Mouse (Mus musculus) megakaryocyte, embryonic 14.5 days (primary cell): ENCODE measurements around the gene Krtap3-3. TPM values are rescaled to one million over a fixed set of nuclear protein-coding genes. Genes with fewer than 3 reads are reported as not detected.
A peak's percentile ranks its signal among the peaks of the same experiment; 100 is the strongest.

Experiments used
- H3K27me3 ChIP-seq: replicated peaks from 2 replicates; pipeline ENCODE3; 2012; ENCODE audit warnings: inconsistent platforms
- H3K36me3 ChIP-seq: replicated peaks from 2 replicates; pipeline ENCODE3; 2012; ENCODE audit warnings: low read length, inconsistent platforms, mixed read lengths
- H3K4me1 ChIP-seq: 2 replicates; pipeline ENCODE4 v1.6.1; 2012; ENCODE audit warnings: inconsistent platforms
- H3K4me3 ChIP-seq: replicated peaks from 2 replicates; pipeline ENCODE3; 2012; ENCODE audit warnings: moderate library complexity, mild to moderate bottlenecking, inconsistent platforms
- H3K9me3 ChIP-seq: 2 replicates; pipeline ENCODE4 v1.6.1; 2012; ENCODE audit warnings: inconsistent platforms
- FLI1 ChIP-seq: IDR thresholded peaks from 2 replicates; pipeline ENCODE4 v1.6.1; 2012; ENCODE audit warnings: low read length, inconsistent platforms, mixed read lengths
- GATA1 ChIP-seq: IDR thresholded peaks from 3 replicates; pipeline ENCODE4 v1.6.1; 2012; ENCODE audit warnings: mixed read lengths, low read length, inconsistent platforms, borderline replicate concordance
- polyA plus RNA-seq: library from polyadenylated mRNA; stranded (reverse); fragments of >175 nt; gene quantifications from 2 replicates; pipeline ENCODE4 v1.2.3, GENCODE M21; 2012; ENCODE audit warnings: low replicate concordance; ENCODE audit not compliant: insufficient read depth

Gene Krtap3-3
- polyA plus RNA-seq, 1 experiment: not detected

DNA sequence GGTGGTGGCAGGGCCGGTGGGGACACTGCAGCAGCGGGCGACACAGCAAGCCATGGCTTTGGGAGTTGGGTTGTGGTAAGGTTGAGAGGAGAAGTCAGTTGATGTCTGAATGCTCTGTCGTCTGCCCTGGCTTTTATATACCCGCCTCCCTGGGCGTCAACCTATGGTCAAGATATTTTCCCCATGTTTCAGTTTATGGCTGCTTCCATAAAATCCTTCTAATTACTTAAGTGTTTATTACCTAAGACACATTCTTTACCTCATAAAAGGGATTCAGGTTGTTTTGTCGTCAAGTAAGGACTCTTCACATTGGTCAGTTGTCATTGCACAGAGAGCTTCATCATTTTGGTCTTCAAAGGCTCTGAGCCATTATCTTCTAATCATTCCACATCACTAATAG, 15.9 kb upstream of the Krtap3-3 start, which contains the start of gene Krtap3-1:
Krtap3-1 (minus strand) TSS at position 101 of the 400 bp plus-strand sequence.
- Histone ChIP-seq H3K4me3 (no peak within 1 kb of the TSS), H3K4me1 (no peaks in the 10 kb centered on the region), H3K9me3 (no peaks in the 10 kb centered on the region), H3K27me3 (no peaks in the 10 kb centered on the region), H3K36me3 (no peaks in the 10 kb centered on the region)
- TF ChIP-seq GATA1: no peak
- TF ChIP-seq FLI1: no peak

DNA sequence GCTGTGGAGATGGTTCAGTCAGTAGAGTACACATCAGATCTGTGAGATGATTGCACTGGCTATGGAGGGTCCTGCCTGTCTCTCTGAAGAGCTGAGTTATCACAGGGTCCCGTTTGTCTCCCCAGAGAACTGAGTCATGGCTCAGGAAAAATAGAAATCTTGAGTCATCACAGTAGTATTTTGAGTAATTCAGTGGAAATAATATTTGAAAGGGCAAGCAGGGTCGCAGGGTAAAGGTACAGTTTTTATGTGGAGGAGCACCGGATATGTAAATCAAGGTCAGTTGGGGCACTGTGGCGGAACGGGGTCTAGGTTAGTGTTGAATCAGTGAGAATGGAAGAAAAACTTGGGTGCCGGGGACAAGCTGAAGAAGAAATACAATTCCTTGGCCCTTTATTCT, 11.9 kb upstream of the Krtap3-3 start:
- no peaks in the 10 kb centered on the region for H3K36me3 ChIP-seq
- H3K9me3 ChIP-seq: no peaks in the 10 kb centered on the region
- H3K27me3 ChIP-seq: no peaks in the 10 kb centered on the region
- H3K4me1 ChIP-seq: no peaks in the 10 kb centered on the region
- H3K4me3 ChIP-seq: no peak overlapping the region
- TF ChIP-seq GATA1 (no peak), FLI1 (no peak)

DNA sequence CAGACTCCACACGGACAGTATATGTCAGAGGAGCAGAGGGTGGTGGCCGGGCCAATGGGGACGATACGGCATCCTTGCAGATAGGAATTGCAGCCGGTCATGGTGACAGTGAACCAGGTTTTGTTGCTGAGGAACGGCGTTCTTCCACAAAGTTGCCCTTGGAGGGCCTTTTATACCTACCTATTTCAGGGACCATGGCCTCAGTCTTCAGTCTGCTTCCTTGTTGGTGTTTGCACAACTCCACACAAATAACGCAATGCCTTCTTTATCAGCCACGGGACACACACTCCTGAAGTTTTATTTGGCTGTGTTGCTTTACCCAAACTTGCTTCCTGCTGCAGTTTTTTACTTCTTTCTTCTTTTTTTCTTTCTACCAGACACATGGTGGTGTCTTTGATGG, 8.7 kb upstream of the Krtap3-3 start, which contains the start of gene Gm11939:
Gm11939 (minus strand) TSS at position 101 of the 400 bp plus-strand sequence.
- H3K9me3 ChIP-seq: no peaks in the 10 kb centered on the region
- H3K36me3 ChIP-seq: no peaks in the 10 kb centered on the region
- H3K4me3 ChIP-seq: peak within 1 kb of the TSS; percentile 56
- H3K27me3 ChIP-seq: no peaks in the 10 kb centered on the region
- no peaks in the 10 kb centered on the region for H3K4me1 ChIP-seq
- TF ChIP-seq GATA1 (no peak), FLI1 (no peak)

DNA sequence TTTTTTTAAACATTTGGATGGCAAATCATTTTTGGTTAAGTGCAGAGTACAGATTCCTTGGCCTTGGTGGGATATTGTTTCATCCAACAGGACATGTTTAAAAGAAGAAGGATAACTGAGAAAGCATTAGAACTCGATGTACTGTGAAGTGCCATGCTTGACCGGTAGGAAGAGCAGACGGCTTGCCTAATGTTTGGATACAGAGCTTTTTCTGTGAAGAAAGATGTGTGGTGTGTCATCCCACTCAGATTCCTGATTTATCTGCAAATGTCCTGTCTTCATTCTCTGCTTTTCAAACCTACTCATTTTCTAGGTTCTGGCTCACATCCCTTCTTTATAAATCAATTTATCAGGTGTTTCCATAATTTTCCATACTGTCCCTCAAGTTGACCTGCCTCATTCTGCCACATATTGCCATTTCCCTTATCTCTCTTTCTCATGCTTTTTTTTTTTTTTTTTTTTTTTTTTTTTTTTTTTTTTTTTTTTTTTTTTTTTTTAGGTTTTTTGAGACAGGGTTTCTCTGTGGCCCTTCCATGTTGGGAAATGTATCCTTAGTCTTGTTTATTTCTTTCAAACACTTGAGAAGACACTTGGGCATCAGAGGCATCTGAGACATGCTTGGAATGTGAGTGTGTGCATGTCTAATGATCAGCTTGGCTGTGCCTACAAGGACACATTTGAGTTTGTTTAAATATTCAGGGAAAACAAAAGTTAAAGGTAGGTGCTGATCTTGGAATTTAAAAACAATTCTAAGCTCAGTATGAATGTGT, 7.5 kb upstream of the Krtap3-3 start:
- H3K36me3 ChIP-seq: no peaks in the 10 kb centered on the region
- no peak overlapping the region for H3K4me3 ChIP-seq
- no peak for TF ChIP-seq FLI1
- no peak for TF ChIP-seq GATA1
- no peaks in the 10 kb centered on the region for H3K27me3 ChIP-seq
- no peaks in the 10 kb centered on the region for H3K9me3 ChIP-seq
- no peaks in the 10 kb centered on the region for H3K4me1 ChIP-seq

DNA sequence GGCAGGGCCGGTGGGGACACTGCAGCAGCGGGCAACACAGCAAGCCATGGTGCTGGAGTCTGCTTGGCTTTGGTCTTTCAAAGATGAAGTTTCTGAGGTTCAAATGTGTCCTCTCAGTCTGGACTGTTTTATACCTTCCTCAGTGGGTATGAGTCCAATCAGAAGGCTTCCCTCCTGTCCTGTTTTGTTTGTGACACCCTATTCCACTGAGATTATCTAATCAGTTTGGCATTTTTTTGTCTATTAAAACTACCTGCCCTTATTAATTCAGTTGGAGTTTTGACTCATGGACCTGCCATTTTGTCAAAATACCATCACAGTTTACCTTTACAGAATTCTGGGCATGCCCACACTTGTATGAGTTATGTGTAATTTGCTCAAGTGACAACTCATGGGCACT, 6.1 kb upstream of the Krtap3-3 start, which contains the start of gene Krtap3-2:
Krtap3-2 (minus strand) TSS at position 101 of the 400 bp plus-strand sequence.
- no peak within 1 kb of the TSS for H3K4me3 ChIP-seq
- no peaks in the 10 kb centered on the region for H3K27me3 ChIP-seq
- H3K4me1 ChIP-seq: no peaks in the 10 kb centered on the region
- no peaks in the 10 kb centered on the region for H3K9me3 ChIP-seq
- no peaks in the 10 kb centered on the region for H3K36me3 ChIP-seq
- TF ChIP-seq GATA1 (no peak), FLI1 (no peak)

DNA sequence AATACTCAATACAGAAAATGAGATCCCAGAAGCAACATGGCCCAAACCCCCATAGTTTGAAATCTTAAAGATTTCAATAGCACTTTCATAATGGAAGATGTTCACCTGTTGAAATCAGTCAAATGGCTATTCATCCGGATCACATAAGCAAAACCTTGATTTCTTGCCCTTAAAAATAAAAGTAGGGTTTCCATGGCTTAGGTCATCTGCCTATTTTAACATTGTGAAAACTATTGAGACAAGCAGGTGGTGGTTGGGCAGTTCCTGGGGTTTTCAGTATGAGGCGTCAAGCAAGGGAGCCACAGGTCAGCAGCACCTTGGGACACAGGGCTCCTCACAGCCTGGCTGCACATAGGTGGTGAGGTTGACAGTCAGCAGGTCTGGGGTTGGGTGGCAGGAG, 5.5 kb upstream of the Krtap3-3 start:
- no peak for TF ChIP-seq GATA1
- no peak for TF ChIP-seq FLI1
- Histone ChIP-seq H3K4me1 (no peaks in the 10 kb centered on the region), H3K27me3 (no peaks in the 10 kb centered on the region), H3K36me3 (no peaks in the 10 kb centered on the region), H3K9me3 (no peaks in the 10 kb centered on the region), H3K4me3 (no peak overlapping the region)

DNA sequence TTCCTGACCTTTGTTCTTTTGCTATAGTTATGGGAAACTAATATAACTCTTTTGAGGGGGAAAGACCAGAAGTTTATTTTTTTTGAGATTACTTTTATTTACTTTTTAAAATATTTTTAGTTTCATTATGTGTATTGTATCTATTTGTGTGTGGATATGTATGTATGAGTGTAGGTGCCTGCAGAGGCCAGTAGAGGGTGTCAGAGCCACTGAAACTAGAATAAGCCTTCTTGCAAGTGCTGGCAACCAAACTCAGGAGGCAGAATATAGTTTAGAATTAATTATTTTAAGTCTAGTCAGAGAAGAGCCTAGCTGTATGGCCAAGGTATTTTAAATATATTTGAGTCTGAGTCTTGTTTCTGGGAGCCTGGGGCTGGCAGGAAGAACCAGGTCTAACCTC, 2.8 kb downstream of the Krtap3-3 start:
- TF ChIP-seq FLI1 (no peak), GATA1 (no peak)
- Histone ChIP-seq H3K4me3 (no peak overlapping the region), H3K36me3 (no peaks in the 10 kb centered on the region), H3K9me3 (no peaks in the 10 kb centered on the region), H3K27me3 (peaks cover under 1% of the 10 kb centered on the region), H3K4me1 (no peaks in the 10 kb centered on the region)

DNA sequence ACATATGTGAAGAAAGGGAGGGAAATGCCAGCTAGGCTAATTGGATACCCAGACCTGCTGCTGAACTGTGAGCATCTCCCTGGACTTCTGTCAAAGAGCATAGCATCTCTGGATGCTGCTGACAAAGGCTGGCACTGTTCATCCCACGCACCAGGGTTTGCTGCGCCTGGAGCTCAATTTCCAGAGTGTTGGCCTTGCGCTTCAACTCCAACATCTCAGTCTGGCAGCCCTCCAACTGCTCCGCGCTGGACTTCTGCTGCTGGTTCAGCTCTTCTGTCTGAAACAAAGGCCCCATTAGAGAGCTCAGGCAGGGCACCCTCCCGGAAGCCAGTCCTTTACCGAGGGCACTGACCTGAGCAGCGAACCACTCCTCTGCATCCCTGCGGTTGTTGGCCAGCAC, 10.9 kb downstream of the Krtap3-3 start:
- Histone ChIP-seq H3K27me3 (peaks cover 3% of the 10 kb centered on the region), H3K4me1 (no peaks in the 10 kb centered on the region), H3K9me3 (no peaks in the 10 kb centered on the region), H3K4me3 (no peak overlapping the region), H3K36me3 (no peaks in the 10 kb centered on the region)
- no peak for TF ChIP-seq FLI1
- no peak for TF ChIP-seq GATA1

DNA sequence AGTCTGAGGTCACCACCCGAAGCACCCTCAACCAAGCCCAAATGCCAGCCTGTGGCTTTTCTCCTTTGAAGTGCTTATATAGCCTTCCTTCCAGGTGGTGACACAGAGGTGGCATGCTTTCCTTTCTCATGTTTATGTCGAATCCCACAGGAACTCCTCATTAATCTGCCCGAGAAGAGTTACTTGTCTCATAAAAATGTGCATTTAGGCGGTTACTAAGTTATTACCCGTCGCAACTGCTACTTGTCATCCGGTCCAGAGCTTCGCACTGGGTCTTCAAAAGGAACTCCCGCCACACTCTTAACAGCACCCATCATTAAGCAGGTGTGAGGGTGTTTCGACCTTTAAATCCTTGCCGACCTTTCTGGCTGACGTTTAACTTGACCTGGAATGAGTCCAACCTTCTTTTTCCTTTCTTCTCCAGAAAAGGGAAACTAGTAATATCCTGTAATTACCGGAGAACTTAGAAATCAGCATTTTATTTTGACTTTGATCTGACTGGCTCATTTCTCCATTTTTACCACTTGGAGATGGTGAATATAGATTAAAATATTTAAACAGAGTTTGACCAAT, 29.3 kb downstream of the Krtap3-3 start, which contains the start of gene Krt39:
Krt39 (minus strand) TSS at position 51 of the 573 bp plus-strand sequence.
- Histone ChIP-seq H3K27me3 (no peaks in the 10 kb centered on the region), H3K9me3 (no peaks in the 10 kb centered on the region)
- TF ChIP-seq GATA1: no peak
- no peak for TF ChIP-seq FLI1

DNA sequence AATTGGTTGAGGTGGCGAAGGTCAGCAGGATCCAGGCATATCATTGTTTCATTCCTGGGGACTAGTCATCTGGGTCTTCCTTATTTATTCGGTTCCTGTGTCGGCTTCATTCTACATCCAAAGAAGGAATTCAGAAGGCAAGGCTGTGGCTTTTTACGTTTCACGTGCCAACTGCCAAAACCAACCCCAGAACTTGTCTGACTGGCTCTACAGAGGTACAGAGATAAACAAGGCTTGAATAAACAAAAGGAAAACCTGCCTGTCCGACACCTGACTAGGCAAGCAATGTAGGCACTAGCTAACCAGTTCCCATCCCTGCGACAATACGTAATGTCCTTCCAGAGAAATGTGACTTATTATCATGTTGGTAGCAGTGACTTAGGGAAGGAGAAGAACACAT, 36.6 kb downstream of the Krtap3-3 start:
- Histone ChIP-seq H3K4me3 (no peak overlapping the region), H3K36me3 (no peaks in the 10 kb centered on the region), H3K4me1 (no peaks in the 10 kb centered on the region), H3K9me3 (no peaks in the 10 kb centered on the region), H3K27me3 (no peaks in the 10 kb centered on the region)
- no peak for TF ChIP-seq GATA1
- TF ChIP-seq FLI1: no peak

More for the DNA sequence above, 29.3 kb downstream of the Krtap3-3 start, which contains the start of gene Krt39:
- Histone ChIP-seq H3K36me3 (no peaks in the 10 kb centered on the region), H3K4me3 (no peak within 1 kb of the TSS), H3K4me1 (no peaks in the 10 kb centered on the region)

Other genes with a start within 250 kb of the Krtap3-3 start
- not detected in 2 replicates for gene Krt25, start 227.9 kb downstream of the Krtap3-3 start, polyA plus RNA-seq
- gene Krt26, start 212.9 kb downstream of the Krtap3-3 start, polyA plus RNA-seq: not detected in 2 replicates
- not detected in 2 replicates for gene Krt27, start 199.8 kb downstream of the Krtap3-3 start, polyA plus RNA-seq
- not detected in 2 replicates for gene Krt28, start 176.0 kb downstream of the Krtap3-3 start, polyA plus RNA-seq
- 6.6 TPM in 1 of 2 replicates, not detected in the other for gene Krt10, start 161.5 kb downstream of the Krtap3-3 start, polyA plus RNA-seq
- gene Krt12, start 128.6 kb downstream of the Krtap3-3 start, polyA plus RNA-seq: not detected in 2 replicates
- not detected in 2 replicates for gene Krt20, start 112.7 kb downstream of the Krtap3-3 start, polyA plus RNA-seq
- not detected in 2 replicates for gene Krt23, start 57.7 kb downstream of the Krtap3-3 start, polyA plus RNA-seq
- gene Krt39, start 29.5 kb downstream of the Krtap3-3 start, polyA plus RNA-seq: not detected in 2 replicates
- gene Krt40, start 7.7 kb downstream of the Krtap3-3 start, polyA plus RNA-seq: not detected in 2 replicates
- not detected in 2 replicates for gene Krtap3-2, start 6.0 kb upstream of the Krtap3-3 start, polyA plus RNA-seq
- not detected in 2 replicates for gene Gm11939, start 8.6 kb upstream of the Krtap3-3 start, polyA plus RNA-seq
- gene Krtap3-1, start 15.8 kb upstream of the Krtap3-3 start, polyA plus RNA-seq: not detected in 2 replicates
- gene Krtap1-5, start 30.2 kb upstream of the Krtap3-3 start, polyA plus RNA-seq: not detected in 2 replicates
- gene Krtap1-4, start 32.8 kb upstream of the Krtap3-3 start, polyA plus RNA-seq: not detected in 2 replicates
- not detected in 2 replicates for gene Krtap1-3, start 40.5 kb upstream of the Krtap3-3 start, polyA plus RNA-seq
- not detected in 2 replicates for gene Krtap9-3, start 47.2 kb upstream of the Krtap3-3 start, polyA plus RNA-seq
- gene Gm11938, start 52.4 kb upstream of the Krtap3-3 start, polyA plus RNA-seq: not detected in 2 replicates
- not detected in 2 replicates for gene Gm11937, start 59.3 kb upstream of the Krtap3-3 start, polyA plus RNA-seq
- not detected in 2 replicates for gene Krtap2-4, start 64.0 kb upstream of the Krtap3-3 start, polyA plus RNA-seq
- not detected in 2 replicates for gene Gm11562, start 69.6 kb upstream of the Krtap3-3 start, polyA plus RNA-seq
- not detected in 2 replicates for gene Krtap4-1, start 77.4 kb upstream of the Krtap3-3 start, polyA plus RNA-seq
- gene Krtap4-2, start 84.2 kb upstream of the Krtap3-3 start, polyA plus RNA-seq: not detected in 2 replicates
- gene Krtap4-7, start 93.2 kb upstream of the Krtap3-3 start, polyA plus RNA-seq: not detected in 2 replicates
- gene Gm11555, start 99.4 kb upstream of the Krtap3-3 start, polyA plus RNA-seq: not detected in 2 replicates
- gene Gm11563, start 108.1 kb upstream of the Krtap3-3 start, polyA plus RNA-seq: not detected in 2 replicates
- not detected in 2 replicates for gene Krtap4-6, start 115.1 kb upstream of the Krtap3-3 start, polyA plus RNA-seq
- gene Gm14190, start 139.9 kb upstream of the Krtap3-3 start, polyA plus RNA-seq: not detected in 2 replicates
- not detected in 2 replicates for gene Gm14180, start 183.4 kb upstream of the Krtap3-3 start, polyA plus RNA-seq
- gene Gm11595, start 222.0 kb upstream of the Krtap3-3 start, polyA plus RNA-seq: not detected in 2 replicates
- not detected in 2 replicates for gene Krtap4-8, start 229.8 kb upstream of the Krtap3-3 start, polyA plus RNA-seq
- not detected in 2 replicates for gene Krtap4-9, start 234.3 kb upstream of the Krtap3-3 start, polyA plus RNA-seq
- not detected in 2 replicates for gene Gm11596, start 242.6 kb upstream of the Krtap3-3 start, polyA plus RNA-seq
- not detected in 2 replicates for gene Gm11569, start 248.1 kb upstream of the Krtap3-3 start, polyA plus RNA-seq